Mouse (Mus musculus) olfactory bulb, adult 2 months (tissue): Measurements from ENCODE around the gene Mrgprb4.

Experiments
- CTCF ChIP-seq: fragments of 200-500 bp; IDR thresholded peaks from 2 replicates; pipeline ENCODE4 v1.5.1; 2012; ENCODE audit warnings: low read depth, mild to moderate bottlenecking, low read length, moderate library complexity; ENCODE audit not compliant: insufficient read depth
- POLR2A ChIP-seq: fragments of 200-500 bp; IDR thresholded peaks from 2 replicates; pipeline ENCODE4 v1.6.1; 2012; ENCODE audit warnings: mild to moderate bottlenecking, low read depth, low read length, moderate library complexity; ENCODE audit not compliant: insufficient read depth

- TF ChIP-seq CTCF (no peak), POLR2A (no peak)
Observed at GRCm38 (mm10) chr7:48226114-48226513, 27.0 kb upstream of the Mrgprb4 start.
